Mouse (Mus musculus) erythroblast, embryonic 14.5 days (primary cell): ENCODE results near the gene Tmem30a.

ENCODE experiments used
- GATA1 ChIP-seq: IDR thresholded peaks from 2 replicates; pipeline ENCODE4 v1.6.1; 2012; ENCODE audit warnings: low read length, inconsistent platforms, mixed read lengths
- TAL1 ChIP-seq: IDR thresholded peaks from 3 replicates; pipeline ENCODE4 v1.6.1; 2012; ENCODE audit warnings: low read length, inconsistent platforms, mixed read lengths

DNA sequence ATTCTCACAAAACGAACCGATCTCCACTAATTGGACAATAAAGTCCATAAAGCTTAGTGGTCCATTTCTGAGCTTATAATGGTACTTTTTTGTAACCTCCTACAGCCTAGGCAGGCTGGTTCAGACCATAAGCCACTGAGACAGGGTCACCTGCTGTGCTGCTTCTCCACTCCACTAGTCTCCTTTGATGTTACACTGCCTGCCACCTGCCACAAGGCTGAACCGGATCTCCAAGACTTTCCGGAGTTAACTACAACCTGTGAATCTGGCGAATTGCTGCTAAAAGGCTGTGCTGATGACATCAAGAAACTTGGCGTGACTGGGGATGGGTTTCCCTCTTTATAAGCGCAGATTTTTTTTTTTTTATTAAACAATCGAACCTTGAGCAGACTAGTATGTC, 41.5 kb downstream of the Tmem30a start:
- no peak for TF ChIP-seq TAL1
- TF ChIP-seq GATA1 = no peak
